Mouse (Mus musculus) central nervous system, embryonic 18 days (tissue): ENCODE measurements around the gene Nr1h4. TPM values are rescaled to one million over a fixed set of nuclear protein-coding genes. Genes with fewer than 3 reads are reported as not detected.

Source experiments
- polyA plus RNA-seq: library from polyadenylated mRNA; depleted of rRNA; stranded (reverse); fragments of >200 nt; gene quantifications from 2 replicates; pipeline ENCODE4 v1.2.3, GENCODE M21; 2012; rRNA removed

Nr1h4 gene
- 0.04 and 0.07 TPM in 2 replicates for polyA plus RNA-seq

DNA sequence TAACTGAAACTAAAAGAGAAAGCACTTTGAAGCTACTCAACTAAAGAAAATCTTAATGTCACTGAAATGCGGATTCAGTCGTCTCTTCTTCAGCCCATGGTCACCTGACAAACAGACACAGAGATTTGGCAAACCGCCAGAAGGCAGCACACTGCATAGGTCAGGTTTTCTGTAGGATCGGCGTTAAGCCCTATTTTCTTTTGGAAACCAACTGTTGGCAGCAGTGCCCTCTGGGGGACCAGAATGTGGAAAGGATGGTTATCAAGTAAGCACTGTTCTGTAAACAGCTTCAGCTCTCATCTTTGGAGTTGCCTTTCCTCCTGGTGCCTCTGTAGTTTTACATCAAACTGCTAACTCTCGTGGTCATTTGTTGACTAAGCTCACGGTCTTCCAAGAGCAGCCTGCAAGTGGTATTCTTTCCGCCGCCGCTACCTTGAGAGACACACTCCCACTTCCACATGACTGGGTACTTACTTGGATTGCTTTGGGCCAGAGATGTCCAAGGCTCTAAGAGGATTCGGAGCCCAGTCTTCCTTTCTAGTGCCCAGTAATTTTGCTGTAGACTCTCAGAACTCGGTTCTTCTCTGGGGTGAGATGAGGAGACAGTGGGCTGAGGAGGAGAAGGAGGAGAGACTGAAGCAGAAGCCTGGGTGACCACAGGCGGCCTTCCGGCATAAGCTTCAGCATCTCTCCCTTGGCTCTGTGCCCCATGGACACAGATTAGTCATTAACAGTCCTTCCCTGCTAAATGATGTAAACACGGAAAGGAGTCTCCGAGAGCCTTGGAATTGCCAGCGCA, at the start of gene Nr1h4:
Gene Nr1h4 (minus strand): TSS at position 657 of the 799 bp plus-strand sequence.

DNA sequence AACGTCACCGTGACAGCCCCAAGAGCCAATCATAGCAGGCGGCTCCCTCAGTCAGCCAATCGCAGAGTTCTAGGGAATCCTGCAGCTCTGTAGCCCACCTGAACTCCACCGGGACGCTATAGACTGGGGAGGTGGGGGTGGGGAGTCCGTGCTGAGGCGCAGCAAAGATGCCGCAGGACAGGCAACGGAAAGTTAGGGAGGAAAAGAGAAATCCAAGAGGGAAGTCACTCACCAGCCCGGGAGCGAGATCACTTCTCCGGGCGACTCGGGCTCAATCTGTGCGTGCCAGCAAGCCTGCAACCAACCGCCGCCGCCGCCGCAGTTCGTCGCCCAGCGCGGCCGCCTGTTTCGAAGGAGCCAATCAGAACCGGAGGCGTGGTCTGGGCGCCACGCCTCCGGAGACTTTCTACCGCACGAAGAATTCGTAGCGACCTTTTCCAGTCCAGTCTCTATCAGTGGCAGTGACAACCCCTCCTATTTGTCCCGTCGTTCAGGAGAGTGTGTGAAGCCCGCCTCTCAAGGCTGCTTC, 89.7 kb downstream of the Nr1h4 start, which contains the start of gene Gas2l3:
Gene Gas2l3 (minus strand): TSS at position 345 of the 529 bp plus-strand sequence.

Other genes starting within 250 kb of the Nr1h4 start
- 10.3 and 10.9 TPM in 2 replicates for gene Ano4, start 188.8 kb downstream of the Nr1h4 start, polyA plus RNA-seq
- 2.0 and 2.6 TPM in 2 replicates for gene Gas2l3, start 89.6 kb downstream of the Nr1h4 start, polyA plus RNA-seq
- 1.5 and 1.9 TPM in 2 replicates for gene Slc17a8, start 87.7 kb upstream of the Nr1h4 start, polyA plus RNA-seq
- 44.1 and 44.4 TPM in 2 replicates for gene Scyl2, start 152.7 kb upstream of the Nr1h4 start, polyA plus RNA-seq
- 30.1 and 33.6 TPM in 2 replicates for gene Actr6, start 198.7 kb upstream of the Nr1h4 start, polyA plus RNA-seq
- 33.7 and 37.5 TPM in 2 replicates for gene Uhrf1bp1l, start 211.4 kb upstream of the Nr1h4 start, polyA plus RNA-seq